Mouse (Mus musculus): ENCODE data around the gene Frmpd2.

The Frmpd2 gene

GRCm38 (mm10) chr14:33513877-33514276 is 42.4 kb downstream of the Frmpd2 start:
- no peak for DNase-seq

GRCm38 (mm10) chr14:33514756-33515285 is 43.3 kb downstream of the Frmpd2 start:
- DNase-seq = no peak

DNA sequence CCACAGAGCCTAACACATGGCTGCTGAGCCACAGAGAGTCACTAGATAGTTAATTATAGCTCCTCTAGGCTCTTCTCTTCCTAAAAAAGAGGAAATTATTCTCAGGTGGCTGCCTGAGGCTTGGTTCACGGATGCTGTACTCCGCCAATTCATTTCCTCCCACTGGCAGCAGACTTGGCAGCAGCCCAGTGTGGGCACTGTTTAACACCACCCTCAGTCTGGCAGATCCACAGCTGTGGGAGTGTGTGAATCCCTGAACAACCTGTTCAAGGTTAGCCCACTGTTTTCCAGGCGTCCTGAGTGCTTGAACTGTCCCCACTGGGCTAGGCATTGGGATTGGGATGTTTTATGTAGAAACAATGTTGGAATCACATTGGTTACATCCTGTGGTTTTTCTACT is 50.0 kb downstream of the Frmpd2 start:
- no peak for DNase-seq

GRCm38 (mm10) chr14:33525272-33525983 is 53.9 kb downstream of the Frmpd2 start:
- DNase-seq = no peak

- no peak for DNase-seq
Measured at GRCm38 (mm10) chr14:33526621-33527020, 55.1 kb downstream of the Frmpd2 start.

DNA sequence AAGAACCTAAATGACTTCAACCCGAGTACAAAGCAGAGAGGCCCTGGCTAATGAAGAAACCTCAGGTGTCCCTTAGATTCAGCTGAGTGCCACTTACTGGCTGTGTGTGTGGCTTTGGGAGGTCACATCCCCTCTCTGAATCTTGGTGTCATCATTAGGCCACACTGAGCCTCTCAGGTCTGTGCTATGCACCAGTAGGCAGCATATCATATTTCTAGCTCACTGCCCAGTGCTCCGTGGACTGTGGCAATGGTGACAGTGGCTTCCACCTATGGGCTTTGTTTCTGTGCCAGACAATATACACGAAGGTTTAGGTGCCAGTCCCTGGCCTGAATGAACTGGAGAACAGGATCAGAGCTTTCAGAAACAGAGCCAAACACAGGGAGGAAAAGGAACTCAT is 56.4 kb downstream of the Frmpd2 start:
- DNase-seq = no peak

- no peak for DNase-seq
Measured at GRCm38 (mm10) chr14:33531331-33531912, 59.9 kb downstream of the Frmpd2 start.

GRCm38 (mm10) chr14:33532792-33533191 is 61.3 kb downstream of the Frmpd2 start:
- DNase-seq = no peak

GRCm38 (mm10) chr14:33533516-33533915 is 62.0 kb downstream of the Frmpd2 start:
- DNase-seq = no peak

DNA sequence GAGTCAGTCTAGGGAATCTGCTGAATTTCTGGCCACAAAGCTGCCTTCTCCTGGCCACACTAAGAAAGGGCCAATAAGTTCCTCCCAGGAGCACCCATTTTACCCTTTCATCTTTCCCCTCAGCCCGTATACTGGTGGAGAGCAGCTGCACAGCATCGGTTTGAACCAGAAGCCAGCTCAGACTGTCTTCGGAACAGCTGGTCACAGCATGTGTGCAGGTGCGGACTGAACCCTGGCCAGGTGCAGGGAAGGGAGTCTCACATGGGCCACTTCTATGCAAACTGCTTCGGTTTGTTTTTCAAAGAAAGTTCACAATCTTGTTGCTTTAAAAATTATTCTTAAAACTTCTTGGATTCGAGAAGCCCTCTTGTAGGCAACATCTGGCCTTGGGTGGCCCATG is 63.8 kb downstream of the Frmpd2 start:
- DNase-seq = no peak

DNA sequence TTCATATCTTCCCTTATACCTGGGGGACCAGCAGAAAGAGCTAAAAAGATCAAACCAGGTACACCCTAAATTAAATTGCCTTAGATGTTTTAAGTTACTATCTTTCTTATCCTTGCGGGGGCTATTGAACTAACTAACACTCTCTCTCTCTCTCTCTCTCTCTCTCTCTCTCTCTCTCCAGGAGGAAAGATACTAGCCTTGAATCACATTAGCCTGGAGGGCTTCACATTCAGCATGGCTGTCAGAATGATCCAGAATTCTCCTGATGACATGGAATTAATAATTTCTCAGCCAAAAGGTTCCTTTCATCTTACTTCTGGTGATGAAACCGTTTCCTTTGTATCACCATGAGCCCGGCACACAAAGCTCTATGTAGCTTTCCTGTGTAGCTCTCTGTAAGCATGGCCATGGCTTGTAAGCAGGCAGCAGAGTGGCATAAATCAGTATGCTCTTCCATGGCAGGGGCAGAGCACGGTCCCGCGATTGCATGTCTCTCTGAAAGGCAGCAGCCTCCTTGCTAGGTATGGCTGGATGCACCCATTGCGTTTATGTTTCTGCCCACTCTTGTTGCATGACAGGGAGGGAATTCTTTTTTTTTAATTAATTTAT is 68.2 kb downstream of the Frmpd2 start:
- DNase-seq = no peak

GRCm38 (mm10) chr14:33545565-33546143 is 74.2 kb downstream of the Frmpd2 start:
- no peak for DNase-seq

DNA sequence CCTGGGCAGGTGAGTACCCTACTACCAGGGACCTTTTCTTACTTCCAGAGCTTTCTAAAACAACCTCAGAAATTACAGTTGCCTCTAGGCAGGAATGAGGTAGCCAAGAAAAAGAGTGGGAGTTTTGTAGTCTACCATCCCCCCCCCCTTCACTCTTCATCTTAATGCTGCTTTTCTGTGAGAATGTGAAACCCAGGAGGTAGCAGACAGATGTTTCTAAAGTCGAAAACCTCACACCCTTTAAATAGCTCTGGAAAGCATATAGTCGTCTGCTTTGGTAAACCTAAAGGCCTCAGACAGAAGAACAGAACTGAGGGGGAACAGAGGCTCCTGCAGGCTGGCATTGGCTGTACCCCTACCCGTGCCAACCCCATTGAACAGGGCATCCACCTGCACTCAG is 77.2 kb downstream of the Frmpd2 start:
- no peak for DNase-seq

DNA sequence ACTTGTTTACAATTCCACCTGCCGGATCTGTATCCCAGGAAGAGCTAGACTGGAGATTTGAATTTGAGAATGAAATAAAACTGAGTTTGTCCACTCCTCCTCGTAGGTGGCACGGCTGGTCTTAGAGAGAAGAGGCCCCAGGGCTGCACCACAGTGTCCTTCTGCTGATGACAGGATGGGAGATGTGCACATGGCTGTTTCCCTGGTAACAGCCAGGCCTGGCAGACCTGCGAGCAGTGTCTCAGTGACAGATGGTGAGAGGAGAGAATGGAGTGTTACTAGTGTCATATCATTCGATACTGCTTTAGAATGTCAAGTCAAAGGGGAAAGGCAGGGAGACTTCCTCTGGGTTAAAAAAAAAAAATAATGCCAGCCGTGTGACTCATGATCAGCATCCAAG is 78.4 kb downstream of the Frmpd2 start:
- DNase-seq = no peak

DNA sequence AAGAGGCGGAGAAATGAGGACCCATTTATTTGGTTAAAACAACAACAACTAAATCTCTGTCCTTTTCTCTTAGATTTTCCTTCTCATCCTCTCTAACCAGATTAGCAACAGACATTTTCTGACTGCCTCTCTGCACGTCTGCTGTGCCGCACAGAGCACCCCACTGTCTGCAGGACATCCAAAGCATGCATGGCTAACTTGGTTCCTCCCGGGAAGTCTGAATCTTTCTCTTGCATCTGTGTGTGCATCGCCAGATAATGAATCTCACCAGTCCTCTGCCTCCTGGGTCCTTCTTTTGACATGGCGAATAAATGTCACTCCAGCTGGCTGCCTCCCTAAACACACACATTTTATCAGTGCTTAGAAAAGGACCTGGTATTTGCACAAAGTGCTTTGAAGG is 99.2 kb downstream of the Frmpd2 start:
- DNase-seq = no peak

DNA sequence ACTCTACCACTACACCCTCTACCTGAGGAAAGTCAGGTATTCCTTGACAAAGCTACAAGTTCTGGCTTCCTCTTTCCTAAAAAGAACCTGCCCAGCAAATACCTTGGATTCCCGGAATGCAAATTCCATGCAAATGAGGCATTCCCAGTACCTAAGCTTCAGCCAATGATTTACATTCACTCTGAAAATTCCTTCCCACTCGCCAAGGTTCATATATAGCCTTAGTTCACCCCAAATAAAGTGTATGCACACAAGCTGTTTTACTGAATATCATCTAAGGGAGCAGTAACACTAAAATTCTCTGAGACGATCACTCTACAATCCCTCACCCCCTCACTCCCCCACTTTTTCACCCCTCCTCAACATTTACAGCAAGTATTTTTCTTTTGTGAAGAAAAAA is 102.1 kb downstream of the Frmpd2 start:
- no peak for DNase-seq

DNA sequence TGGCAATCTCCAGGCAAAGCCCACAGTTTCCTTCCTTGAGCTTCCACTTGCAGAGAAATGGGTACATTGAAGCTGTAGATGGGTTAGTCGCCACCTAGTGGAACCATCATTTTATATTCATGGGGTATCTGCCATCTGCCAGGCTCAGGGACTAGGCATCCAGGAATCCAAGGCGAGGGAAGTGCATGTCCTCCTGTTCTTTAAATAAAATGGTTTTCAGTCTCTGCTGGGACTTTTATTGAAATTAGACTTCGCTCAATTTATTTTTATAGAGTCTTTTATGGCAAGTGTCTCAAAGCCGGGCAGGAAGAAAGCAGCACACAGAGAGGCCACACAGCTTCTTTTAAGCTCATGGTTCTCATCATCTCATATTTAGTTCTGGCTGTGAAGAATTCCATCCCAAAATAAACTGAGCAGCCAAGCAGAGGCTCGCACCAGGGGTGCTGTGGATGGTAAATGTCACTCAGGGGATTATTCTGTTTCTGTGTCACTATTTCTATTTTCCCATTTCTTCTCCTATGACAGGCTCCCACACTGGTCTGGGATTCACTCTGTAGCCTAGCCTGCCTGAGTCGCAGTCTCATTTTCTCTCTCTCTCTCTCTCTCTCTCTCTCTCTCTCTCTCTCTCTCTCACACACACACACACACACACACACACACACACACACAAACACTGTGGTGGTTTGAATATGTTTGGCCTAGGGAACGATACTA is 108.4 kb downstream of the Frmpd2 start:
- no peak for DNase-seq

DNA sequence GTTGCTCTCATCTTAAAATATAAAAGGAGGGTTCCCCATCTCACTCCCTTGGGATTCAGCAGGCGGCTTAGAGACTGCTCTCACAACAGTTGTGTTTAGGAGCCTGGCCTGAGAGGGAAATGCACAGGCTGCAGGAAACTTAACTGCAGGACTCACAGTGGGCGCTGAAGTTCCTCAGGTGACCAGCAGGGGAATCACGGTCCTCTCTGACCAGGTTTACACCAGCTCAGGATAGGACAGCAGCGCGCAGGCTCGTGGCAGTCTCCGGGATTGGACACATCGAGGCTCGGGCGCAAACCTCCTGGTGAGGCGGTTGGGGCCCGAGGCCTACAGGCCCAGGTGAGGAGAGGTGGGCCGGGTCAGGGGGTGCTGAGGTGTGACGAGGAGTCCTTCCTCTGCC is 117.5 kb downstream of the Frmpd2 start, which contains the start of gene Ptpn20:
TSS of gene Ptpn20 (plus strand) at position 257 of the 400 bp plus-strand sequence.
- DNase-seq = peak in 1 of 2 experiments; percentile 5

GRCm38 (mm10) chr14:33598376-33599130 is 127.1 kb downstream of the Frmpd2 start:
- DNase-seq = no peak

GRCm38 (mm10) chr14:33607431-33607830 is 135.9 kb downstream of the Frmpd2 start:
- DNase-seq = no peak

Data from thymus, postnatal 36 days (tissue).